Mouse (Mus musculus) ES-E14 (cell line): ENCODE measurements around the gene A3galt2.

Source experiments
- CHD2 ChIP-seq: IDR thresholded peaks from 2 replicates; pipeline ENCODE4 v1.6.1; 2014; ENCODE audit warnings: mild to moderate bottlenecking, low read depth, low read length, inconsistent platforms
- HCFC1 ChIP-seq: IDR thresholded peaks from 2 replicates; pipeline ENCODE4 v1.6.1; 2012; ENCODE audit warnings: low read length, inconsistent platforms, borderline replicate concordance; ENCODE audit not compliant: insufficient read depth
- MAFK ChIP-seq: IDR thresholded peaks from 2 replicates; pipeline ENCODE4 v1.6.1; 2014; ENCODE audit warnings: mild to moderate bottlenecking, low read depth, low read length, inconsistent platforms; ENCODE audit not compliant: insufficient read depth
- ZC3H11A ChIP-seq: IDR thresholded peaks from 2 replicates; pipeline ENCODE4 v1.6.1; 2012; ENCODE audit warnings: low read depth, mild to moderate bottlenecking, inconsistent platforms, low read length, borderline replicate concordance
- ZNF384 ChIP-seq: IDR thresholded peaks from 2 replicates; pipeline ENCODE4 v1.6.1; 2012; ENCODE audit warnings: low read depth, low read length, inconsistent platforms

DNA sequence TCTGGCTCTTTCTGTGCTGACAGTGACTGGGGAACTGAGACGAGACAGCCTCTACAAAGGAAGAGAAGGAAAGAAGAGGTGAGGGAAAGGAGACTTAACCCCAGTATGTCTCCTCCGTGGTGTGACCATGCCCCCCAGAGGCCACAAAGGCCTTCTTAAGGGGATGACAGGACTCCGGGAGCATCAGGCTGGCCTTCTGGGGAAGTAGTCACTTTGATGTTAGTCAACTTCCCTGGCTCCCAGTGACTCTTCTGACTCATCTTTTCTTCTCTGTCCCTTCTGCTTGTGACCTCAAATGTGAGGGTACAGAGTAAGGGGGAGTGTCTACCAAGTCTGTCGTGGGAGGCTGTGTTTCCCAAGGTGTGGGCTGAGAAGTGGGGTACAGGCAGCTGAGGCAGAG, 47.8 kb upstream of the A3galt2 start:
- TF ChIP-seq ZNF384 (no peak), HCFC1 (no peak), ZC3H11A (no peak), MAFK (no peak), CHD2 (no peak)
